Mouse (Mus musculus) liver, embryonic 11.5 days (tissue): ENCODE results near the gene Kcnk16. TPM values are rescaled to one million over a fixed set of nuclear protein-coding genes. Genes with fewer than 3 reads are reported as not detected.

Experiments
- ATAC-seq: fragments of 200-750 bp; cut with Nextera tagmentation; replicated peaks from 2 replicates; pipeline ENCODE4 v1.8.0; 2017; ENCODE audit warnings: moderate number of reproducible peaks, mild to moderate bottlenecking, moderate TSS enrichment, moderate library complexity; ENCODE audit not compliant: low FRiP score
- DNase-seq: peaks from one replicate; pipeline ENCODE4 v3.0.0-alpha.2; 2017; ENCODE audit warnings: low spot score
- H3K27ac ChIP-seq: fragments of 300-500 bp; sonication (generic); 2 replicates; pipeline ENCODE4 v1.5.1; 2014; ENCODE audit warnings: mild to moderate bottlenecking, low read depth, low read length, control low read depth
- H3K27me3 ChIP-seq: fragments of 300-500 bp; sonication (generic); replicated peaks from 2 replicates; pipeline ENCODE4 v1.6.1; 2014; ENCODE audit warnings: low read length, mixed read lengths; ENCODE audit not compliant: control insufficient read depth, insufficient read depth
- H3K36me3 ChIP-seq: fragments of 300-500 bp; sonication (generic); 2 replicates; pipeline ENCODE4 v1.6.1; 2014; ENCODE audit warnings: mild to moderate bottlenecking, low read length, moderate library complexity, mixed read lengths; ENCODE audit not compliant: control insufficient read depth, insufficient read depth
- H3K4me1 ChIP-seq: fragments of 300-500 bp; sonication (generic); replicated peaks from 2 replicates; pipeline ENCODE4 v1.6.1; 2014; ENCODE audit warnings: low read length, mixed read lengths; ENCODE audit not compliant: control insufficient read depth, insufficient read depth
- H3K4me2 ChIP-seq: fragments of 300-500 bp; sonication (generic); 2 replicates; pipeline ENCODE4 v1.6.1; 2014; ENCODE audit warnings: mild to moderate bottlenecking, control low read depth, moderate library complexity
- H3K4me3 ChIP-seq: fragments of 300-500 bp; sonication (generic); 2 replicates; pipeline ENCODE4 v1.5.1; 2014; ENCODE audit warnings: low read depth, low read length, control low read depth
- H3K9ac ChIP-seq: fragments of 300-500 bp; sonication (generic); 2 replicates; pipeline ENCODE4 v1.6.1; 2014; ENCODE audit warnings: low read depth, low read length, control low read depth
- H3K9me3 ChIP-seq: fragments of 300-500 bp; sonication (generic); 2 replicates; pipeline ENCODE4 v1.6.1; 2016; ENCODE audit warnings: low read length, inconsistent platforms, mixed read lengths; ENCODE audit not compliant: control insufficient read depth
- WGBS: fragments of 180-500 bp; shearing (Covaris S2); extraction: QIAGEN DNeasy Blood & Tissue Kit; methylation state at CpG from one replicate; pipeline ENCODE4 v1.1.7; 2014; 5-methylcytosine and 5-hydroxymethylcytosine counted together
- polyA plus RNA-seq: library from polyadenylated mRNA; unstranded; fragments of >200 nt; fragmentation: Nextera tagmentation; extraction: Ambion mirVana; gene quantifications from 2 replicates; pipeline ENCODE4 v1.2.1, GENCODE M21; 2014

The Kcnk16 gene
- polyA plus RNA-seq, 1 experiment from 2014 or later = 1.9 TPM

GRCm38 (mm10) chr14:20243158-20243557 lies 25.8 kb downstream of the Kcnk16 start:
- Histone ChIP-seq H3K4me1 (no peaks in the 10 kb centered on the region), H3K9ac (no peak overlapping the region), H3K27me3 (no peaks in the 10 kb centered on the region), H3K4me3 (no peak overlapping the region), H3K4me2 (no peak overlapping the region), H3K27ac (no peak overlapping the region), H3K36me3 (no peaks in the 10 kb centered on the region), H3K9me3 (no peaks in the 10 kb centered on the region)
- no peak for ATAC-seq
- no peak for DNase-seq
- WGBS = 67% methylated on average over 3 of the region's 3 CpGs

- no peak overlapping the region for H3K27ac ChIP-seq
- H3K4me2 ChIP-seq = no peak overlapping the region
- H3K36me3 ChIP-seq = no peaks in the 10 kb centered on the region
- ATAC-seq (no peak), DNase-seq (no peak)
- 78% methylated on average over 8 of the region's 8 CpGs for WGBS
- no peak overlapping the region for H3K9ac ChIP-seq
- no peak overlapping the region for H3K4me3 ChIP-seq
- no peaks in the 10 kb centered on the region for H3K27me3 ChIP-seq
- H3K4me1 ChIP-seq = no peaks in the 10 kb centered on the region
- H3K9me3 ChIP-seq = no peaks in the 10 kb centered on the region
Observed at GRCm38 (mm10) chr14:20242454-20242853, 26.5 kb downstream of the Kcnk16 start.

GRCm38 (mm10) chr14:20234403-20234802 lies 34.6 kb downstream of the Kcnk16 start:
- H3K9me3 ChIP-seq = no peaks in the 10 kb centered on the region
- no peak overlapping the region for H3K4me3 ChIP-seq
- ATAC-seq (no peak), DNase-seq (no peak)
- no peak overlapping the region for H3K27ac ChIP-seq
- H3K4me1 ChIP-seq = no peaks in the 10 kb centered on the region; the same call in 1 of the 2 replicates
- H3K4me2 ChIP-seq = no peak overlapping the region
- no peaks in the 10 kb centered on the region for H3K27me3 ChIP-seq
- H3K9ac ChIP-seq = no peak overlapping the region
- H3K36me3 ChIP-seq = no peaks in the 10 kb centered on the region
- WGBS = 86% methylated on average over 2 of the region's 2 CpGs

- H3K36me3 ChIP-seq = no peaks in the 10 kb centered on the region
- no peak overlapping the region for H3K4me3 ChIP-seq
- no peak overlapping the region for H3K9ac ChIP-seq
- H3K9me3 ChIP-seq = no peaks in the 10 kb centered on the region
- ATAC-seq (no peak), DNase-seq (no peak)
- H3K4me1 ChIP-seq = no peaks in the 10 kb centered on the region; the same call in 1 of the 2 replicates
- H3K27me3 ChIP-seq = no peaks in the 10 kb centered on the region
- H3K4me2 ChIP-seq = no peak overlapping the region
- 76% methylated on average over 11 of the region's 11 CpGs for WGBS
- H3K27ac ChIP-seq = no peak overlapping the region
Observed at GRCm38 (mm10) chr14:20233016-20233980, 35.7 kb downstream of the Kcnk16 start.

GRCm38 (mm10) chr14:20230063-20230491 lies 38.9 kb downstream of the Kcnk16 start:
- DNase-seq = no peak
- no peak for ATAC-seq
- H3K36me3 ChIP-seq = no peaks in the 10 kb centered on the region
- no peaks in the 10 kb centered on the region for H3K9me3 ChIP-seq
- WGBS = 72% methylated on average over 7 of the region's 7 CpGs
- no peak overlapping the region for H3K9ac ChIP-seq
- H3K4me1 ChIP-seq = no peaks in the 10 kb centered on the region; the same call in 1 of the 2 replicates
- H3K4me2 ChIP-seq = no peak overlapping the region
- H3K27me3 ChIP-seq = no peaks in the 10 kb centered on the region
- no peak overlapping the region for H3K27ac ChIP-seq
- no peak overlapping the region for H3K4me3 ChIP-seq

- Histone ChIP-seq H3K27me3 (no peaks in the 10 kb centered on the region), H3K27ac (no peak overlapping the region), H3K36me3 (no peaks in the 10 kb centered on the region), H3K9ac (no peak overlapping the region), H3K4me1 (no peaks in the 10 kb centered on the region; the same call in 1 of the 2 replicates), H3K4me2 (no peak overlapping the region), H3K4me3 (no peak overlapping the region), H3K9me3 (no peaks in the 10 kb centered on the region)
- 75% methylated on average over 6 of the region's 6 CpGs for WGBS
- DNase-seq = no peak
- ATAC-seq = no peak
Observed at GRCm38 (mm10) chr14:20229437-20229836, 39.6 kb downstream of the Kcnk16 start.

- H3K27ac ChIP-seq = no peak overlapping the region
- no peak overlapping the region for H3K4me3 ChIP-seq
- H3K4me2 ChIP-seq = no peak overlapping the region
- H3K27me3 ChIP-seq = no peaks in the 10 kb centered on the region
- no peaks in the 10 kb centered on the region; the same call in 1 of the 2 replicates for H3K4me1 ChIP-seq
- ATAC-seq (no peak), DNase-seq (no peak)
- no peaks in the 10 kb centered on the region for H3K9me3 ChIP-seq
- 56% methylated on average over 4 of the region's 4 CpGs for WGBS
- H3K9ac ChIP-seq = no peak overlapping the region
- H3K36me3 ChIP-seq = no peaks in the 10 kb centered on the region
Observed at GRCm38 (mm10) chr14:20228336-20228735, 40.7 kb downstream of the Kcnk16 start.

GRCm38 (mm10) chr14:20226982-20227381 lies 42.0 kb downstream of the Kcnk16 start:
- Histone ChIP-seq H3K4me1 (no peaks in the 10 kb centered on the region; the same call in 1 of the 2 replicates), H3K36me3 (no peaks in the 10 kb centered on the region), H3K4me3 (no peak overlapping the region), H3K9ac (no peak overlapping the region), H3K4me2 (no peak overlapping the region), H3K27me3 (no peaks in the 10 kb centered on the region), H3K9me3 (no peaks in the 10 kb centered on the region), H3K27ac (no peak overlapping the region)
- DNase-seq = no peak
- ATAC-seq = no peak
- WGBS = 71% methylated on average over 2 of the region's 2 CpGs

- Histone ChIP-seq H3K4me1 (no peaks in the 10 kb centered on the region; the same call in 1 of the 2 replicates), H3K4me3 (no peak overlapping the region), H3K9me3 (no peaks in the 10 kb centered on the region), H3K27me3 (no peaks in the 10 kb centered on the region), H3K36me3 (no peaks in the 10 kb centered on the region), H3K27ac (no peak overlapping the region), H3K4me2 (no peak overlapping the region), H3K9ac (no peak overlapping the region)
- ATAC-seq (no peak), DNase-seq (no peak)
- WGBS = 61% methylated on average over 7 of the region's 7 CpGs
Observed at GRCm38 (mm10) chr14:20226488-20226887, 42.5 kb downstream of the Kcnk16 start.
